Mouse (Mus musculus) left cerebral cortex, adult 11 months (tissue): ENCODE data around the gene Ccdc169.

Experiments used
- DNase-seq: peaks from one replicate; pipeline ENCODE4 v3.0.0; 2022; ENCODE audit warnings: low spot score

Ccdc169 gene

GRCm38 (mm10) chr3:55137039-55137438, at the start of gene Ccdc169:
Gene Ccdc169, plus strand, starts transcription at chr3:55137339.
- DNase-seq: no peak

- DNase-seq: no peak
Measured at GRCm38 (mm10) chr3:55087360-55087759, 49.8 kb upstream of the Ccdc169 start.

GRCm38 (mm10) chr3:55088359-55088758, 48.8 kb upstream of the Ccdc169 start:
- no peak for DNase-seq

- no peak for DNase-seq
Measured at GRCm38 (mm10) chr3:55088843-55089242, 48.3 kb upstream of the Ccdc169 start.

GRCm38 (mm10) chr3:55089291-55089690, 47.8 kb upstream of the Ccdc169 start:
- DNase-seq: no peak

GRCm38 (mm10) chr3:55093161-55093560, 44.0 kb upstream of the Ccdc169 start:
- DNase-seq: no peak

GRCm38 (mm10) chr3:55095968-55096654, 41.0 kb upstream of the Ccdc169 start:
- peak; percentile 53 for DNase-seq

- DNase-seq: no peak
Measured at GRCm38 (mm10) chr3:55096655-55097005, 40.5 kb upstream of the Ccdc169 start.

GRCm38 (mm10) chr3:55097186-55097585, 40.0 kb upstream of the Ccdc169 start:
- DNase-seq: no peak

GRCm38 (mm10) chr3:55098014-55098413, 39.1 kb upstream of the Ccdc169 start:
- DNase-seq: no peak

GRCm38 (mm10) chr3:55098990-55099389, 38.1 kb upstream of the Ccdc169 start:
- no peak for DNase-seq

GRCm38 (mm10) chr3:55101092-55101491, 36.0 kb upstream of the Ccdc169 start:
- DNase-seq: no peak

GRCm38 (mm10) chr3:55105372-55106023, 31.6 kb upstream of the Ccdc169 start:
- no peak for DNase-seq

GRCm38 (mm10) chr3:55106051-55106450, 31.1 kb upstream of the Ccdc169 start:
- no peak for DNase-seq

- DNase-seq: no peak
Measured at GRCm38 (mm10) chr3:55109097-55109496, 28.0 kb upstream of the Ccdc169 start.

- peak; percentile 89 for DNase-seq
Measured at GRCm38 (mm10) chr3:55111935-55112709, 25.0 kb upstream of the Ccdc169 start, which contains the start of gene Spg20. Gene Spg20, plus strand, starts transcription at chr3:55112108.

GRCm38 (mm10) chr3:55112710-55113415, 24.3 kb upstream of the Ccdc169 start:
- no peak for DNase-seq

GRCm38 (mm10) chr3:55114313-55115065, 22.6 kb upstream of the Ccdc169 start:
- DNase-seq: no peak

- no peak for DNase-seq
Measured at GRCm38 (mm10) chr3:55115071-55115470, 22.1 kb upstream of the Ccdc169 start.

- DNase-seq: no peak
Measured at GRCm38 (mm10) chr3:55115989-55116388, 21.1 kb upstream of the Ccdc169 start.

GRCm38 (mm10) chr3:55119275-55119898, 17.8 kb upstream of the Ccdc169 start:
- DNase-seq: no peak
